Mouse (Mus musculus) cerebellum, adult 11-12 months (tissue): ENCODE results near the gene Fbxl3.
A peak's percentile ranks its signal among the peaks of the same experiment; 100 is the strongest.

Experiments used
- DNase-seq: peaks from one replicate; pipeline ENCODE4 v3.0.0; 2022

Gene Fbxl3

GRCm38 (mm10) chr14:103099238-103099933 is at the start of gene Fbxl3:
Fbxl3 (minus strand) TSS chr14:103099566.
- peak; percentile 94 for DNase-seq

DNA sequence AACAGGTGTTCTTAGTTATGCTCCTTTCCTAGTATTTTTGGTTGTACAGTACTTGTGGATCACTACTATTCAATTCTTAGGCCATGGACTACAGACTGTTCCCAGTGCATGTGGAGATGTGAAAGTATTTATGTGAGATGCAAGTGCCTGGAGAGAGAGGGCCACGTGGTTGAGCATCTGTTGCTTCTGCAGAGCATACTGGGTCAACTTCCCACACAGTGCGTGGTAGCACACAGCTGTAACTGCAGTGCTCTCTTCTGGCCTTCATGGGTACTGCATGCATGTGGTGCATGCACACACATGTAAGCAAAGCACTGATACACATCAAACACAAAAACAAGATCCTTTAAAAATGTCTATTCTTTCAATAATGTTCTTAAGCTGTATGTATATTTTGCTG is 32.6 kb upstream of the Fbxl3 start:
- DNase-seq = no peak

GRCm38 (mm10) chr14:103125756-103126155 is 26.4 kb upstream of the Fbxl3 start:
- DNase-seq = no peak

GRCm38 (mm10) chr14:103114994-103115670 is 15.8 kb upstream of the Fbxl3 start:
- no peak for DNase-seq

DNA sequence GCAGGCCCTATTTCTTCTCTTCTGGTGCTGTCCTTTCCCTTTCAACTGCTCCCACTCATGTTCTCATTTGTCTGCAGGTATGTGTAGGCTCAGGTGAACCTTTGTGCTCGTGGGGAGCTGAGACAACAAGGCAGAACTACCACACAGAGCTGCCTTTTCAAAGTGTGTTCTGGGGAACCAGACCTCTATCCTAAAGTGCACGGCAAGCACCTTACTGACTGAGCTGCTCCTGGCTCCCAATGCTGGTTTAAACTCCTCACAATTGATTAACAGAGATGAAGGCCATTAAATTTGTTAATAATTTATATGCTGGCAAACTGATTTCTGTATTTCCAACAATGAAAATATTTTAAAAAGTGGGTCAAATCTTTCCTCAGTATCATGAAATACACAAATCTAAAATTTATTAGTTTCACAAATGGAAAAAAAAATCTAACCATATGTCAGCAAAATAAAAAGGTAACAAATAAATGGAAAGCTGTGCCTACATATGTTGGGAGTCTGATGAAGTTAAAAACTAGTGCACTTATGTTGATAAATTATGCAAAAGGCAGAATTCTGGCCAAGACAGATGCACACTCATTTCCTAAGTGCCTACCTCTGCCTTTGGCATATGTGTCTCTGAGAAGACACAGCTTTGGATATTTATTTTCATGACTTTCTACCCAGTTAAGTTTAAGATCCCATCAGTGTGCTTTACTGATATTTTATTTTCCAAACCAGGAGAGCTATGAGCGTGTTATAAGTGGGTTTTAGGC is 13.4 kb upstream of the Fbxl3 start:
- DNase-seq = no peak

DNA sequence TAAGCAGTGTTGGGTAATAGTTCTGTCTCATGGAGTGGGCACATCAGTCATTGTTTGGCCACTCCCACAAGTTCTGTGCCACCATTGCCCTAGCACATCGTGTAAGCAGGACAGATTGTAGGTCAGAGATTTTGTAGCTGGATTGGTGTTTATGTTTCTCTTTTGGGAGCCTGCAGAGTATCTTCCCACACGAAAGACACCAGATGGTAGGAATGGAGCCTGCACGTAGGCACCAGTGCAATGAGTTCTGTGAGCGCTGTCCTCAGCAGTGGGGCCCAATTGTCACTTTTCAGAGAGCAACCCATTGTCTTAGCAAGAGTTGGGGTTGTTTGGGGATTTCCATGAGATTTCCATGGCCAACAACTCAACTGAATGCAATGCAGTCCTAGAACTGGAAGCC is 10.6 kb upstream of the Fbxl3 start:
- no peak for DNase-seq

- no peak for DNase-seq
Observed at GRCm38 (mm10) chr14:103106301-103106700, 6.9 kb upstream of the Fbxl3 start.

DNA sequence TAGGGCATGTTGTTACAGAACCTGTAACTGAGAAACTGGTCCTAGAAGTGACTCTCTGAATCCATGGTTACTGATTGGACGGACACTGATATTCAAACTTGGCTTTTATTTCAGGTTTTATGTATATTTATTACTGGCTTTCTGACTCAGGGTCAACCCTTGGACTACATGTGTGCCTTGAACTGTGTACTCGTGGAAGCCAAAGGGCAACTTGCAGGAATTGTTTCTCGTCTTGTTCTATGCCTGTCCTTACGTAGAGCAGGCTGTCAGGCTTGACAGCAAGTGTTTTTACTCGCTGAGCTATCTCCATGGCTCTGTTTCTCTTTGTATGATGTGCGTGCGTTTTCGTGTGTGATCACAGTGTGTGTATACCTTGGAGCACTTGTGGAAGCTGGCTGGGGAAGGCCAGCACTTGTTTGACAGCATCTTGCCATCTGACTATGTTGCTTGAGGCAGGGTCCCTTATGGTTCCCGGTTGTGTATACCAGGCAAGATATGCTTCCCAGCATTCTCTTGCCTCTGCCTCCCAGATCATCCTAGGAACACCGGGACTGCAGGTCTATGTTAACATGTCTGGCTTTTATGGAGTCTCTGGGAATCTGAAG is 3.5 kb upstream of the Fbxl3 start:
- DNase-seq = no peak

- no peak for DNase-seq
Observed at GRCm38 (mm10) chr14:103102246-103102645, 2.9 kb upstream of the Fbxl3 start.

DNA sequence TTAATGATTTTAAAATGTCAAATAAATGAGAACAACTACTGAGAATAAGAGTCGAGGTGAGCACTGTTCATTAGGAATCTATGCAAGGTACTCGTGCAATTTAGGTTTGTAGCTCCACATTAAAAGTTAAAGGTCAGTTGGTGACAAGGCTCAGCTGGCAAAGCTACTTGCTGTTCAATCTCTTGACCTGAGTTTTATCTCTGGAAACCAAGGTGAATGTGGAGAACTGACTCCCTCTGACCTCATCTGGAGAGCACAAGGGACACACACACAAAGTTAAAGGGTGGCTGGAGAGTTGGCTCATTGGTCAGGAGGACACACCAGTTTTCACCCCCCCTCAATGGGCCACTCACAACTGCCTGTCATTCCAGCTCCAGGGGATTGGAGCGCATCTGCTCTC is 1.8 kb upstream of the Fbxl3 start:
- DNase-seq = no peak

DNA sequence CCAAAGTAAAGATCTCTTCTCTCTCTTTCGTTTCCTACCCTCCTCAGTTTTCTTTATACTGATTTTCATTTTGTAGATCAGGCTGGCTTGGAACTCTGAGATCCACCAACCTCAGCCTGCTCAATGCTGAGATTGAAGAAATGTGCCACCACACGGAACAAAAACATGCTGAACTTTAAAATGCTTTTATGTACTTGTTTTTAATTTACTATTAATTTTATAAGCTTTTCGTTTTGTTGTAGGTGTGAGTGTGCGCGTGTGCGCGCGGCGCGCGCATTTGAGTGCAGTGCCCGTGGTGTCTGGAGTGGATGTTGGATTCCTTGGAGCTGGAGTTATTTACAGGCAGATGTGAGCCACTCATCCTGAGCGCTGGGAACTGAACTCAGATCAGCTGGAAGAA is 930 bp upstream of the Fbxl3 start:
- no peak for DNase-seq

DNA sequence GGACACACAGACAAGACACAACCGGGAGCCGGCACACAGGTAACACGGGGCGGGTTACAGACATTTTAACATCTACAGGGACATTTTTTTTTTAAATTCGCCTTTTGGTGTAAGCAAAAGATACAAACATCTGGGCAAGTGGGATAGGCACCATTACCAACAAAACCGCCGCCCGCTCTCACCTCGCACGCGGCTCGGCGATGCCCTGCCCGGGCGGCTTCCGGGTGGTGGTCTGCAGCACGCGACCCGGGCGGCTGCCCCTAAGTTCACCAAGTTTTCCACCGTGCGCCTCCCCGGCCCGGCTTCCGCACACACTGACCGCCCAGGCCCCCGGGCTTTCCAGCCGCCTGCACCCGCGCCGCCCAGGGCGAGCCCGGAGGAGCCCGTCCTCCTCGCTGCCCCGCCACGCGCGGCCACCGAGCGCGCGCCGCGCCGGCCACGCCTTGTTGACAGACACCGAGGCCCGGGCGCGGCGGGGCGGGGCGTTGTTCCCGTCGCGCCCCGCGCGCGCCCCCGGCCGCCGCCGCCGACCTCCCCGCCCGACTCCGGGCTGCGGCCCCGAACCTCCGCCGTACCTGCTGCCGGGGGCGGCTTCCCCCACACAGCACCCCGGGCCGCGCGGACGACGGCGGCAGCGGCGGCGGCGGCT is 655 bp downstream of the Fbxl3 start:
- DNase-seq = peak; percentile 89

DNA sequence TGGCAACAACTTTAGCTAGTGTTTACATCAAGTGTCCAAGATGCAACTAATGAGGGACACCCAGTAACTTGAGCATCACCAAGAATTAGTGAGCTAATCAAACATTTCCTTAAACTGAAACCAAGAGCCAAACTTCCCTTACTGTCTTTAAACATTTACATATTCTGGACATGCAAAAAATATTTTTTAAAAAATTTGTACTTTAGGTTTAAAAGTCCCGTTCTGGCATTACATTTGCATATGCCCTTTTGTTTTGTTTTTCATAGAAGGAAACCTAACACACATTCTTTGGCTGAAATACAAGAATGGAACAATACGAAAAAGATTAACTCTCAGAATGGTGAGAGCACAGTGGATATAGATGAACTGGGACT is 1.2 kb downstream of the Fbxl3 start:
- no peak for DNase-seq

GRCm38 (mm10) chr14:103096621-103097020 is 2.7 kb downstream of the Fbxl3 start:
- DNase-seq = no peak

GRCm38 (mm10) chr14:103095826-103096225 is 3.5 kb downstream of the Fbxl3 start:
- DNase-seq = no peak

DNA sequence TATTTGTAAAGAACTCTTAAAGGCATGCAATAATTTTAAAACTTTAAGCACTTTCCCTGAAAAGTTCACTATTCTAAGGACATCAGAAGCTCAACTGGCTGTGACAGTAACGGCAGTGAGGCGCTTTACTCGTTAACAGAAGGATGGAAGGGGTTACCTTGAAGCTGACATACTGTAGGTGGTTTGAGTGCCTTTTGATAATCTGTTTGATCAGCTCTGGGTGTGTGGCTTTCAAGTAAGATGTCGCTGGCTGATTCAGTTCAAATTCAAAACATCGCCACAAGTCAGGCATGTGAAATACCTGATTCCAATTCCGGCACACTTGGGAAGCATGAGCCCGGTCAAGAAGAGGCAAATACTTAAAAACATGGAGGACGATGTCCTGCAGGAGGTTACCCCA is 4.3 kb downstream of the Fbxl3 start:
- no peak for DNase-seq

DNA sequence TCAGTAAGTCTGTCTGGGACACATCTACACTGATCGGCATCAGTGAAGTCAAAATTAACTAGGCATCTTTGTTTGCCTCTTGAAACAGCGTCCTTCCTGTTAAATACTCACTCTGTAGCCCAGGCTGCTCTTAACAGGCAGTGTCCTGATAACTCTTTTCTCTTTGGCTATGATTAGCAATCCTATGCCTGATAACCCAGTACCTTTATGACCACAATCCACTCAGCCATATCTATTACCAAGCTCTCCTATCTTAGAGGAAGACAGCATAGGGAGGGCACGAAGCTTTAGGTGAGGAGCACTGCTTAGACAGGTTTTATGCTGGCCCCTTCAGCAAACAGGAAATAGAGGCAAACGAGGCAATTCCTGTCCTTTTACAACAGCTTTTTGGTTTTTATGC is 5.7 kb downstream of the Fbxl3 start:
- no peak for DNase-seq

DNA sequence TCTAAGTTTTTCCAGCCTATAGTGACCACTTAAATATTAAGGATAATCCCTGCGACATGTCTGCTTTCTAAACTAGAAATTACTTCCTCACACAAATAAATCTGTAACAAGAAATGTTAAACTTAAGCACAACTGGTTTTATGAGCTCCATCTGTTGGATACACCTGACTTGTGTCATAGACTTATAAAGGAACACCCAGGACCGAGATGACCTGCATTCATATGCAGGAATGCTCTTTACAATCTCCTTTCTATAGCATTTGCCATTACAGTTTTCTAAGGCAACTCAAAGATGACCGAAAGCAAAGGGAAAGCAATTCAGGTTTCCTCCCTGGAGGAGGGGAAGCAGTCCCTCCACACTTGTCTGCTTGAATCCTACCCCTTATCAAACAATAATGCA is 6.1 kb downstream of the Fbxl3 start:
- no peak for DNase-seq

DNA sequence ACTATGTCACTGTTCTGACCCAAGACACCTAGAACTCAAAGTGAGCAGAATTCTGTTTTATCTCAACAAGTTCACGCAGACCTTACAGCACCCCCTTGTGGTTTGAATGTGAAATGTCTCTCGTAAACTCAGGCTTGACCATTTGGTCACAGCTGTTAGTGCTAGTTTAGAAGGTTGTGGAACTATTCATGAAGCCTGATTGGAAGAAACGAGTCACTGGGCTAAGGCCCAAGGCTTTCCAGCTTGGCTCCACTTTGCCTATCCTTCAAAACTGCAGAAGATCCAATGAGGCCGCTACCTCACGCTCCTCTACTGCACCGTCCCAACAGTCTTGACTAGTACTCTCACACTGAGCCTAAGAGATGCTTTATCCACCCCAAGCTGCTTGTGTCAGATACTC is 10.7 kb downstream of the Fbxl3 start:
- peak; percentile 54 for DNase-seq

DNA sequence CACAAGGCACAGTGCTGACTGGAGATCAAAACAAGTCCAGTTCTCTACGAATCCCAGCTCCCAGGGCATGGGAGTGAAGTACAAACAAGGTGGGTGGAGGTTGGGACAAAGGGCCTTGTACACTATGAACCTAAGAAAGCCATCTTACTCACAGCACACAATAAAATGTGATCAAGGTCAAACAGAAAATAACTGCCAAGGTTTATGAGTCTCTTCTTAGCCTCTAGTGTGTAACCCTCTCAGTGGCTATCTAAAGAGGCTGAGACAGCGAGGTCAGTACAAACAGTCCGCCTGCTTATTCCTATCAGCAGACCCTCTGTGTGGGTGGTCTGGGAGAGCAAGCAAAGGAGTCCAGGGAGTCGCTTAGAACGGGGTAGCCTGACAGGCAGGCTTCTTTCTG is 11.5 kb downstream of the Fbxl3 start:
- no peak for DNase-seq

GRCm38 (mm10) chr14:103086671-103087324 is 12.6 kb downstream of the Fbxl3 start:
- DNase-seq = no peak

DNA sequence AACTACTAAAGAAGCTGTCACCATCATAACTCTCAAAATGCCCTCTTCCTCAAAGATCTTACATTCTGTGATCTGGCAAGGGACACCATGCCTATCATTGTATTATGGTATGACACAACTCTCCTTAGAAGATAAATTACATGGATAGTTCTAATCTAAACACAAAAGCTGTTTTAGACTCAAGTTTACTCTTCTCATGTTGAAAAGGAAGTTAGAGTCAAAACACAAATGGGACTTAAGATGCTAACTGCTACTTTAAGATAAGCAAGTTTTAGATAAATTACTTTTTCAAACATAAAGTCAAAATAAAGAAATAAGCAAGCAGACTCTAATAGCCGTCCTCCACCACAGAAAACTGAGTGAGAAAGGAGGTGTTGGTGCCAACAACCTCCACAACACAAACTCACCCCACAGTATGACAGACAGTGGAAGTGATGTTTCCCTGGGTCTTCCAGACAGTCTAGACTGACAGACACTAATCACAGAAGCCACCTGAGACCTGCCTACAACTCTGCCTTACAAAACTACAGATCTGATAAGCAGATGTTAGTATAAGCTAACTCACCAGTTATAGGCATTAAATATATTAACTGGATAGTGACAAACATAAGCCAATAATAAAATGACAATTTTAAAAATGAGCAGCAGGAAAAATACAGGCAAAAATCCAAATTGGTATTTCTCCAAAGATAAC is 13.4 kb downstream of the Fbxl3 start:
- no peak for DNase-seq
